Mouse (Mus musculus): Measurements from ENCODE around the gene Tmcc3. TPM values are rescaled to one million over a fixed set of nuclear protein-coding genes. Genes with fewer than 3 reads are reported as not detected.

Tmcc3 gene
- polyA plus RNA-seq, 1 experiment from 2014 or later, result 16.9 TPM

DNA sequence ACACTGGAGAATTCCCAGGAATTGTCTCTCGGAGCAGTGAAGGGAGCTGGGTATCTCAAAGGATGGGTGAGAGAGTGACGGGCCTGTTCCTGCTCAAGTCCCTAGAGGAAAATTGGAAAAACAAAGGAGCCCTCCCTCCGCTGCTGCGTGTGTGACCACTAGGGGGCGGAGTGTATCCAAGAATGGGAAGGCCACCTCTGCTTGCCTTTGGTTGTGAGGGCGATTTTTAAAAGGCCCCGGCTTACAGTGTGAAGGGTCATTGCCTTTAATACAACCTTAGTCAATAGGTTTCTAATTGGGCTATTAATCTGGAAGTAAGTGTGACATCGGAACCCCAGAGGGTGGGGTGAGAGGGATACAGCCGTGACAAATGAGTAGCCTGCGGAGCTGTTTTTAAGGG, 311.9 kb downstream of the Tmcc3 start:
- WGBS, result 3% methylated on average over 10 of the region's 10 CpGs
- H3K27me3 ChIP-seq, result no peaks in the 10 kb centered on the region
- H3K27ac ChIP-seq (replicated peaks), result 0 out of 2 replicates have a peak overlapping the region, but pooled peaks have one; percentile 12
- no peaks in the 10 kb centered on the region for H3K9me3 ChIP-seq
- no peak overlapping the region for H3K4me3 ChIP-seq
- H3K36me3 ChIP-seq, result no peaks in the 10 kb centered on the region
- peak overlapping the region; percentile 27; the same call in 1 of the 2 replicates for H3K4me2 ChIP-seq
- peak; percentile 57 for ATAC-seq (ENCODE audit: low FRiP score, low read depth)
- H3K9ac ChIP-seq, result no peak overlapping the region
- peaks cover 40% of the 10 kb centered on the region for H3K4me1 ChIP-seq (replicated peaks)

DNA sequence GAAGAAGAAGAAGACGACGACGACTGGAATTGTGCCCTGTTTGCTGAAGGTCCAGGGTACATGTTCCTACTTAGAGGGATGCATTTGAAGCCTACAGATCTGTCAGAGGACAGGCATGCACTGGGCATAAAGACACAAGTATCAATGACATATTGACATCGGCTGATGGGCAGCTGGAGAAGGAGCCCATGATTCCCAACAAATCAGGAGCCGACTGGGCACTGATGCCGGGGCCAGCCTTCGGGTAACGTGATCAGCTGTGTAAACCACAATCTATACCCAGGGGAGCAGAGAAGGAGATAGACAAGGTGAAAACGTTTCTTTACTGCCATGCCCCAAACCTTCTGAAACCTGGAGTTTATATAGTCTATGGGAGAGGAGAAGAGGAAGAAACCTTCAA, 313.3 kb downstream of the Tmcc3 start:
- no peak overlapping the region for H3K27ac ChIP-seq (replicated peaks)
- no peak overlapping the region for H3K4me2 ChIP-seq
- no peak overlapping the region for H3K9ac ChIP-seq
- H3K4me1 ChIP-seq (replicated peaks), result peaks cover 40% of the 10 kb centered on the region
- H3K4me3 ChIP-seq, result no peak overlapping the region
- no peaks in the 10 kb centered on the region for H3K27me3 ChIP-seq
- no peaks in the 10 kb centered on the region for H3K36me3 ChIP-seq
- whole genome bisulfite sequencing, result 86% methylated on average over 9 of the region's 9 CpGs
- no peak for ATAC-seq (ENCODE audit: low FRiP score, low read depth)
- H3K9me3 ChIP-seq, result no peaks in the 10 kb centered on the region

DNA sequence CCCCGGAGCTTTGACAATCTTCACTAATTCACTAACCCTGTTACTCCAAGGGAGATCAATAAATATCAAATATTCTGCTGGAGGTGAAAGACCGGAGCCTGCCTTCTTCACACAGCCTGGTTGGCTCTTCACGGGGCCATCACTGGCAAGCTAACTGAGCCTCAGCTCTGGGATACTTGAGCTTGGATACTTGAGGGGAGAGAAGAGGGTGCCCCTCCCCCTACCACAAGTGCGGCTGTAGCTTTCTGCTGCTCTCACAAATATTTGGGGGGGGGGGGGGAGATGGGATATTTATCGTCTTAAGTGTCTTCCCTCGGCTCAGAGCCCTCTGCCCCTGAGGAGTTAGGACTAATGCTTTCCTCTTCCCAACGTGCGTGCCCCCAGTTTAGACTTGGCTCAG, 313.9 kb downstream of the Tmcc3 start:
- no peak overlapping the region for H3K4me2 ChIP-seq
- H3K9ac ChIP-seq, result no peak overlapping the region
- H3K36me3 ChIP-seq, result no peaks in the 10 kb centered on the region
- no peak overlapping the region for H3K27ac ChIP-seq (replicated peaks)
- no peaks in the 10 kb centered on the region for H3K9me3 ChIP-seq
- H3K27me3 ChIP-seq, result no peaks in the 10 kb centered on the region
- H3K4me1 ChIP-seq (replicated peaks), result peaks cover 37% of the 10 kb centered on the region
- WGBS, result 78% methylated on average over 8 of the region's 8 CpGs
- no peak overlapping the region for H3K4me3 ChIP-seq
- ATAC-seq (ENCODE audit: low FRiP score, low read depth), result no peak

DNA sequence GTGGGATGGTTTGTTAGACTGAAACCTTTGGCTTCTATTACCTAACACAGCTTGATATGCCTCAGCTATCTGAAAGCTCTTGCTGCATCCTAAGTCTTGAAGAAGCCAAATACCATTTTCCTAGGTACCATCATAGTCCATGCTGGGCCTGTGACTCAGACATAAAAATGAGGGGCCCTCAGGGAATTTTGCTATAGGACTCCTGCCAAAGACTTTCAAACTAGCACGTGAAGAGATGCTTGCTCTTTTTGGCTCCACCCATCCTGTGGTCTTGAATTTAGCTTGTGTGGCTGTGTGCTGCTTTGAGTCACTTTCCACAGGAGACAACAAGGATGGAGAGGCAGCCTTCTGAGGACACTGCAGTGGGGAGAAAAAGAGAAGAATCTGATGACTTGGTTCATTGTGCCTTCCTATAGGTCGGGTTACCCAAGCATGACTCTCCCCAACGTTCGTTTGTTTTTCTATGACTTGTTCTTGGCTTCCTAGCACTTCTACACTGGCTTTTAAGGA, 319.1 kb downstream of the Tmcc3 start:
- no peaks in the 10 kb centered on the region for H3K4me1 ChIP-seq (replicated peaks)
- H3K27ac ChIP-seq (replicated peaks), result no peak overlapping the region
- H3K9me3 ChIP-seq, result no peaks in the 10 kb centered on the region
- H3K27me3 ChIP-seq, result no peaks in the 10 kb centered on the region
- H3K9ac ChIP-seq, result no peak overlapping the region
- ATAC-seq (ENCODE audit: low FRiP score, low read depth), result no peak
- H3K36me3 ChIP-seq, result no peaks in the 10 kb centered on the region
- H3K4me2 ChIP-seq, result no peak overlapping the region
- no peak overlapping the region for H3K4me3 ChIP-seq
- WGBS, result 60% methylated on average over 4 of the region's 4 CpGs

DNA sequence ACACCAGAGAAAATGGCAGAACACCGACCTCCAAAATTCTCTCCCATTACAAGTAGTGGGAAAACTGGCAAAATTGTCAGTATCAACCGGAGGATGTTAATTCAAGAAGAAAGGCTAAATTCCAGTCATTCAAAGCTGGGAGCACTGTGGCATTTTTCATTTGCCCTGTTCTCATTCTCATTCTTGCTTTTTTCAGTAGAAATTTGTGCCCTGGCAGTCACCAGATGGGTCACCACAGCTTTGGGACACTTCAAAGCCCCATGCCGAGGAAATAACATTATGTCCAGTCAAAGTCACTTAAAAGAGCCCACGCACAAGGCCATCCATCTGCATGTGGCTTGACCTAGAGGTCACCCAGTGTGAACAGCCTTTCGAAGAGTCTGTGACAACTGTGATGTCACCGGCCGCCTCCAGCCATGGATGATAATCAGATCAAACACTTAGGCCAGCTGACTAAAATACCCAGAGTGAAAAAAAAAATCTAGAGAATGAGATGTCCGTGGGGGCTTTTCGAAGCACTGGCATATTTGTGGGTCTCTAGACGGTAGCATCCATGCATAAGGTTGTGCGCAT, 319.9 kb downstream of the Tmcc3 start:
- Histone ChIP-seq H3K27me3 (no peaks in the 10 kb centered on the region), H3K4me1 (replicated peaks) (no peaks in the 10 kb centered on the region), H3K27ac (replicated peaks) (no peak overlapping the region), H3K9me3 (no peaks in the 10 kb centered on the region), H3K9ac (no peak overlapping the region), H3K36me3 (no peaks in the 10 kb centered on the region), H3K4me3 (no peak overlapping the region), H3K4me2 (no peak overlapping the region)
- ATAC-seq (ENCODE audit: low FRiP score, low read depth), result no peak
- WGBS, result 35% methylated on average over 11 of the region's 11 CpGs

DNA sequence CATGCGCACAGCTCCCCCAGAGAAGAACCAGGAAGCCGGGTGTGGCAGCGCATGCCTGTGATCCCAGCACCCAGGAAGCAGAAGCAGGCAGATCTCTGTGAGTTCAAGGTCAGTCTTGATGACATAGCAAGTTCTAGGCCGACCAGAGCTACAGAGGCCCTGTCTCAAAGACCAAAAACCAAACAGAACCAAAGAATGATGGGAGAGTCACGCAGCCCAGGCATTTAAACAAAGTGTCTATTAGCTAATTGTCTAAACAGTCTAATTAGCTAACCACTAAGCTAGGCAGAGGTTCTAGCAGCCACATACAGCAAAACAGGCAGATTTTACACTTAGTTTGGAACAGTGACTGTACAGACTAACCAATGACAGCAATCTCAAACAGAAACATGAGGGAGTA, 320.5 kb downstream of the Tmcc3 start:
- no peak for ATAC-seq (ENCODE audit: low FRiP score, low read depth)
- no peaks in the 10 kb centered on the region for H3K27me3 ChIP-seq
- no peak overlapping the region for H3K4me3 ChIP-seq
- no peak overlapping the region for H3K9ac ChIP-seq
- no peaks in the 10 kb centered on the region for H3K36me3 ChIP-seq
- H3K4me2 ChIP-seq, result no peak overlapping the region
- no peaks in the 10 kb centered on the region for H3K9me3 ChIP-seq
- WGBS, result 91% methylated on average over 5 of the region's 5 CpGs
- H3K27ac ChIP-seq (replicated peaks), result no peak overlapping the region
- H3K4me1 ChIP-seq (replicated peaks), result no peaks in the 10 kb centered on the region

DNA sequence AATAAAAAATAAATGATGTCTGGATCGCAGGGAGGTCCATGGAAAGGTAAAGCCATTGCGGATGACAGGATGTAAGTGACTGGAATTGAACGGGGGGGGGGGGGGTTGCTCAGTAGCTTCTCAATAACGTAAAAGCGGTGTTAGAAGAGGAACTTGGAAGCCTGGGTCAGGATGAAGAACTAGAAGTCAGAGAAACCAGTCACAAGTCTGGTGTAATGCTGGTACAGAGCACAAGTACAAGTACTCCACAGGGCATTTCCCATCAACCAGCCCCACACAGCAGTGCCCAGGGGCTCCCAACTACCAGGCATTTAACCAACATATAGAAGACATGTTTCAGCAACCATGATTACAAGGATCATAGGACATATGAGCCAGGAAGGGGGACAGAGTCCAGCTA, 326.9 kb downstream of the Tmcc3 start:
- H3K9me3 ChIP-seq, result no peaks in the 10 kb centered on the region
- H3K36me3 ChIP-seq, result no peaks in the 10 kb centered on the region
- WGBS, result 91% methylated on average over 5 of the region's 5 CpGs
- H3K27me3 ChIP-seq, result no peaks in the 10 kb centered on the region
- no peak overlapping the region for H3K9ac ChIP-seq
- no peak for ATAC-seq (ENCODE audit: low FRiP score, low read depth)
- no peak overlapping the region for H3K4me2 ChIP-seq
- H3K4me3 ChIP-seq, result no peak overlapping the region
- no peak overlapping the region for H3K27ac ChIP-seq (replicated peaks)
- H3K4me1 ChIP-seq (replicated peaks), result no peaks in the 10 kb centered on the region

DNA sequence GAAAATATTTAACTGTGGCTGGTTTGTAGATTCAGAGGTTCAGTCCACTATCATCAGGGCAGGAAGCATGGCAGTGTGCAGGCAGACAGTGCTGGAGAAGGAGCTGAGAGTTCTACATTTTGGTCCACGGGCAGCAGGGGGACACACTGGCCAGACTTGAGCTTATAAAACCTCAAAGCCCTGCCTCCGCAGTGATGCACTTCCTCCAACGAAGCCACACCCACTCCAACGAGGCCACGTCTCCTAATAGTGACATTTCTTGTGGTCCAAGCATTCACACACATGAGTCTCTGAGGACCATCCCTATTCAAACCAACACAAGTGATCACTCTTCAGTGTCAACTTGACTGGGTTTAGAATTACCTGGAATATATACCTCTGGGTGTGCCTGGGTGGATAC, 327.5 kb downstream of the Tmcc3 start:
- ATAC-seq (ENCODE audit: low FRiP score, low read depth), result no peak
- no peak overlapping the region for H3K4me2 ChIP-seq
- no peaks in the 10 kb centered on the region for H3K36me3 ChIP-seq
- no peaks in the 10 kb centered on the region for H3K9me3 ChIP-seq
- no peak overlapping the region for H3K4me3 ChIP-seq
- no peak overlapping the region for H3K27ac ChIP-seq (replicated peaks)
- no peaks in the 10 kb centered on the region for H3K4me1 ChIP-seq (replicated peaks)
- H3K27me3 ChIP-seq, result no peaks in the 10 kb centered on the region
- H3K9ac ChIP-seq, result no peak overlapping the region
- 83% methylated on average over 5 of the region's 5 CpGs for WGBS

DNA sequence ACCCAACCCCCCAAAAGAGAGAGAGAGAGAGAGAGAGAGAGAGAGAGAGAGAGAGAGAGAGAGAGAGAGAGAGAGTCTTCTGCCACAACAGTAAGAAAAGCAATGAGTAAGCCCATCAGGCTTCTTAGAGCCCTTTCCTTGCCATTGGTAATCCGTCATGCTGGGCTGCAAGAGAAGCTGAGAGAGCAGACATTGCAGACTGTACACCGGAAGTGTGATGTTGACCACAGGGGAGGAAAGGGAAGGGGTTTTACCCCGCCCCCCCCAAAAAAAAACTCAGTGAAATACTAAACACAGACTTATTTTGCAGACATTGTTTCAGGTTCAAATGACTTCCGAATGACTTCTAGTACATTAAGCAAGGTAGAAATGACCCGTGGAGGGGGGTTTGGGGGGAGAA, 328.3 kb downstream of the Tmcc3 start:
- H3K9me3 ChIP-seq, result no peaks in the 10 kb centered on the region
- H3K27ac ChIP-seq (replicated peaks), result no peak overlapping the region
- 76% methylated on average over 5 of the region's 5 CpGs for whole genome bisulfite sequencing
- no peaks in the 10 kb centered on the region for H3K36me3 ChIP-seq
- no peak overlapping the region for H3K4me2 ChIP-seq
- H3K4me3 ChIP-seq, result no peak overlapping the region
- no peak for ATAC-seq (ENCODE audit: low FRiP score, low read depth)
- no peaks in the 10 kb centered on the region for H3K27me3 ChIP-seq
- H3K9ac ChIP-seq, result no peak overlapping the region
- H3K4me1 ChIP-seq (replicated peaks), result no peaks in the 10 kb centered on the region

Small RNAs within 50 kb of the gene (microRNA-seq; reads per million reads assigned to microRNA genes)
- not detected for gene Mir7211

Other genes starting within 250 kb of the Tmcc3 start
- gene Nr2c1, start 163.9 kb upstream of the Tmcc3 start, polyA plus RNA-seq (2015; fragmentation: Nextera tagmentation; extraction: Ambion mirVana), result 6.1 and 6.4 TPM in 2 replicates
- gene Ndufa12, start 113.2 kb upstream of the Tmcc3 start, polyA plus RNA-seq (2015; fragmentation: Nextera tagmentation; extraction: Ambion mirVana), result 361 and 385 TPM in 2 replicates
- 0.74 and 0.93 TPM in 2 replicates for gene Gm4792, start 13.2 kb upstream of the Tmcc3 start, polyA plus RNA-seq (2015; fragmentation: Nextera tagmentation; extraction: Ambion mirVana)